Mouse (Mus musculus): ENCODE results near the gene Frem1.

- TF ChIP-seq USF1 (IDR thresholded peaks at IDR 0.05; ENCODE audit: low read depth, low read length) = no peak
- no peak for TF ChIP-seq CTCF (conservative IDR thresholded peaks at IDR 0.05 in 1 of 2, IDR thresholded peaks at IDR 0.05 in 1 of 2; ENCODE audit: low read depth in 2 of 2, low read length in 2 of 2)
- no peak for TF ChIP-seq EP300 (IDR thresholded peaks at IDR 0.05; ENCODE audit: low read length)
- TF ChIP-seq USF2 (conservative IDR thresholded peaks at IDR 0.05; ENCODE audit: low read depth, low read length) = no peak
- TF ChIP-seq ZNF384 (IDR thresholded peaks at IDR 0.05; ENCODE audit: low read depth, low read length) = no peak
- TF ChIP-seq POLR2A (IDR thresholded peaks at IDR 0.05; ENCODE audit: low read depth, low read length) = no peak
- no peak for TF ChIP-seq GABPA (IDR thresholded peaks at IDR 0.05; ENCODE audit: insufficient replicate concordance, low read depth, low read length)
- no peak for TF ChIP-seq POLR2AphosphoS2 (IDR thresholded peaks at IDR 0.05; ENCODE audit: low read depth, low read length)
These were observed 41.8 kb upstream of the Frem1 start for GRCm38 (mm10) chr4:83093941-83094340.

Measured in CH12.LX (cell line).